Comparison of ENCODE assay signal across 22 mouse cellular contexts in the genomic region with DNA sequence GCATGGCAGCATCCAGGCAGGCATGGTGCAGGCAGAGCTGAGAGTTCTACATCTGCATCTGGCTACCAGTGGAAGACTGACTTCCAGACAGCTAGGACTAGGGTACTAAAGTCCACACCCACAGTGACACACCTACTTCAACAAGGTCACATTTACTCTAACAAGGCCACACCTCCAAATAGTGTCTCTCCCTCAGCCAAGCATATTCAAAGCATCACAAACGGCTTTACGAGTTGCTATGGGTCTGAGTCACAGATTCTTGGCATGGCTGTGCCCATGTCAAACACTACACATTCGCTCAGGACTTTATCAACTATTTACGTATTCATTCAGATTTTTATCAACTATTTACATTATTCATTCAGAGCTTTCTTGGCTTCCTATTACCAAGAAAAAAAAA. TPM values are rescaled to one million over a fixed set of nuclear protein-coding genes. Genes with fewer than 3 reads are reported as not detected.
DNase-seq lines count a peak whose midpoint lies in the region; ATAC-seq and TF ChIP-seq lines count a peak whose summit lies in the region.
"Had no signal": no experiment of that assay in that cellular context is flagged by ENCODE, and none has a peak within 500 bp of the region (broad histone marks: within the 10 kb centered on the region; RNA-seq: fewer than 3 reads in every experiment).

No protein-coding gene starts in this region.

- 0 out of 2 replicates have a peak, but pooled peaks have one; percentile 53 for ATAC-seq in intestine, embryonic 15.5 days
- no peak for ATAC-seq in intestine, embryonic 16.5 days
- ATAC-seq in lung, embryonic 16.5 days (ENCODE audit: low read depth) = peak; percentile 95
- ATAC-seq in stomach, postnatal 0 days (ENCODE audit: low FRiP score, low TSS enrichment) = peak; percentile 89
- ATAC-seq: inflammation-experienced regulatory T-cells, adult 6 months had no signal

- no peaks in the 10 kb centered on the region for H3K4me1 ChIP-seq in intestine, embryonic 15.5 days (replicated peaks)
- no peaks in the 10 kb centered on the region for H3K4me1 ChIP-seq in intestine, embryonic 16.5 days (ENCODE audit: control insufficient read depth, insufficient read depth, low read length)
- no peaks in the 10 kb centered on the region for H3K4me1 ChIP-seq in lung, embryonic 16.5 days (replicated peaks; ENCODE audit: control insufficient read depth, insufficient read depth, low read length)
- H3K4me1 ChIP-seq in stomach, postnatal 0 days (replicated peaks; ENCODE audit: control insufficient read depth, insufficient read depth) = no peaks in the 10 kb centered on the region
- H3K4me1 ChIP-seq: forebrain, embryonic 12.5 days; heart, embryonic 10.5 days; hindbrain, embryonic 13.5 days; kidney, embryonic 15.5 days; midbrain, embryonic 10.5 days had no signal

- 56% methylated on average over 4 of the region's 4 CpGs for WGBS in intestine, embryonic 15.5 days
- WGBS in intestine, embryonic 16.5 days = 56% methylated on average over 4 of the region's 4 CpGs
- WGBS in lung, embryonic 16.5 days = 24% methylated on average over 4 of the region's 4 CpGs
- WGBS in stomach, postnatal 0 days = 29% methylated on average over 4 of the region's 4 CpGs

- H3K4me3 ChIP-seq in intestine, embryonic 15.5 days (replicated peaks) = no peak overlapping the region
- H3K4me3 ChIP-seq in intestine, embryonic 16.5 days (ENCODE audit: low read length) = no peak overlapping the region
- no peak overlapping the region for H3K4me3 ChIP-seq in lung, embryonic 16.5 days (ENCODE audit: low read length)
- H3K4me3 ChIP-seq in stomach, postnatal 0 days (ENCODE audit: low read depth, low read length) = no peak overlapping the region
- H3K4me3 ChIP-seq: forebrain, embryonic 12.5 days; heart, embryonic 10.5 days; hindbrain, embryonic 13.5 days; kidney, embryonic 15.5 days; midbrain, embryonic 10.5 days had no signal

- no peaks in the 10 kb centered on the region for H3K9me3 ChIP-seq in intestine, embryonic 15.5 days
- no peaks in the 10 kb centered on the region for H3K9me3 ChIP-seq in intestine, embryonic 16.5 days (ENCODE audit: control insufficient read depth, low read length)
- no peaks in the 10 kb centered on the region for H3K9me3 ChIP-seq in lung, embryonic 16.5 days (ENCODE audit: control insufficient read depth, low read length)
- H3K9me3 ChIP-seq in stomach, postnatal 0 days (ENCODE audit: control insufficient read depth, low read length) = no peaks in the 10 kb centered on the region
- H3K9me3 ChIP-seq: forebrain, embryonic 12.5 days; heart, embryonic 10.5 days; hindbrain, embryonic 13.5 days; kidney, embryonic 15.5 days; midbrain, embryonic 10.5 days had no signal

- H3K9ac ChIP-seq in intestine, embryonic 15.5 days = no peak overlapping the region
- H3K9ac ChIP-seq in intestine, embryonic 16.5 days (ENCODE audit: low read depth, low read length) = no peak overlapping the region
- no peak overlapping the region for H3K9ac ChIP-seq in lung, embryonic 16.5 days (ENCODE audit: low read length)
- H3K9ac ChIP-seq in stomach, postnatal 0 days (ENCODE audit: low read length) = no peak overlapping the region
- H3K9ac ChIP-seq: forebrain, embryonic 12.5 days; hindbrain, embryonic 13.5 days; kidney, embryonic 15.5 days had no signal

- TF ChIP-seq EP300 in stomach, postnatal 0 days (optimal IDR thresholded peaks at IDR 0.05) = no peak

- intact Hi-C loops in heart, postnatal 10 days (cut with DNase I) = no loop called here
- intact Hi-C loops in heart, postnatal 25 days (cut with DNase I) = no loop called here

- no peak overlapping the region for H3K27ac ChIP-seq in intestine, embryonic 15.5 days
- no peak overlapping the region for H3K27ac ChIP-seq in intestine, embryonic 16.5 days (ENCODE audit: low read length)
- no peak overlapping the region for H3K27ac ChIP-seq in lung, embryonic 16.5 days (ENCODE audit: low read length)
- no peak overlapping the region for H3K27ac ChIP-seq in stomach, postnatal 0 days (replicated peaks)
- H3K27ac ChIP-seq: forebrain, embryonic 12.5 days; heart, embryonic 10.5 days; hindbrain, embryonic 13.5 days; kidney, embryonic 15.5 days; macrophage; midbrain, embryonic 10.5 days had no signal

- peak; percentile 7 for DNase-seq in R1 (ENCODE audit: low read depth, low spot score)
- peak; percentile 22 for DNase-seq in stomach, postnatal 0 days (ENCODE audit: low spot score)
- DNase-seq in heart, postnatal 10 days = no peak
- DNase-seq in heart, postnatal 25 days (ENCODE audit: low spot score) = no peak
- no peak for DNase-seq in adrenal gland, adult (ENCODE audit: inconsistent age in 2 of 2, low spot score in 1 of 2)
- DNase-seq: adrenal gland, adult 8-10 months; cerebellum, adult 9-10 months; gastrocnemius, postnatal 36 days; heart, postnatal 14 days; thymus, postnatal 14 days had no signal

- H3K27me3 ChIP-seq in intestine, embryonic 15.5 days (replicated peaks) = no peaks in the 10 kb centered on the region
- H3K27me3 ChIP-seq in intestine, embryonic 16.5 days (replicated peaks; ENCODE audit: control insufficient read depth, insufficient read depth, low read length) = no peaks in the 10 kb centered on the region
- no peaks in the 10 kb centered on the region for H3K27me3 ChIP-seq in lung, embryonic 16.5 days (ENCODE audit: control insufficient read depth, insufficient read depth, low read depth, low read length)
- H3K27me3 ChIP-seq in stomach, postnatal 0 days (ENCODE audit: control insufficient read depth, insufficient read depth, low read length) = no peaks in the 10 kb centered on the region
- H3K27me3 ChIP-seq: forebrain, embryonic 12.5 days; hindbrain, embryonic 13.5 days; kidney, embryonic 15.5 days had no signal

- no peak overlapping the region for H3K4me2 ChIP-seq in intestine, embryonic 15.5 days (replicated peaks)
- no peak overlapping the region for H3K4me2 ChIP-seq in intestine, embryonic 16.5 days (ENCODE audit: low read depth, low read length)
- no peak overlapping the region for H3K4me2 ChIP-seq in lung, embryonic 16.5 days (ENCODE audit: low read depth, low read length)
- H3K4me2 ChIP-seq in stomach, postnatal 0 days (replicated peaks; ENCODE audit: low read depth) = no peak overlapping the region
- H3K4me2 ChIP-seq: forebrain, embryonic 12.5 days; hindbrain, embryonic 13.5 days; kidney, embryonic 15.5 days; liver, embryonic 11.5 days had no signal

- no peaks in the 10 kb centered on the region for H3K36me3 ChIP-seq in intestine, embryonic 15.5 days
- no peaks in the 10 kb centered on the region for H3K36me3 ChIP-seq in intestine, embryonic 16.5 days (ENCODE audit: control insufficient read depth, insufficient read depth, low read length)
- no peaks in the 10 kb centered on the region for H3K36me3 ChIP-seq in lung, embryonic 16.5 days (ENCODE audit: control insufficient read depth, insufficient read depth, low read length)
- H3K36me3 ChIP-seq in stomach, postnatal 0 days (ENCODE audit: control insufficient read depth, insufficient read depth, low read length) = no peaks in the 10 kb centered on the region
- H3K36me3 ChIP-seq: forebrain, embryonic 12.5 days; heart, embryonic 10.5 days; hindbrain, embryonic 13.5 days; kidney, embryonic 15.5 days; midbrain, embryonic 10.5 days had no signal

- TF ChIP-seq CTCF in stomach, postnatal 0 days (IDR thresholded peaks at IDR 0.05; ENCODE audit: low read depth) = no peak

RNA-seq across cellular contexts. Expression of a gene that starts 38.5 kb away (rescaled TPM):
- polyA plus RNA-seq in intestine, embryonic 15.5 days (2015; fragmentation: Nextera tagmentation; extraction: Ambion mirVana) = 39.0 and 39.2 TPM in 2 replicates
- 51.3 and 60.2 TPM in 2 replicates for polyA plus RNA-seq in intestine, embryonic 16.5 days (2015; fragmentation: Nextera tagmentation; extraction: Ambion mirVana)
- 19.7 and 21.5 TPM in 2 replicates for polyA plus RNA-seq in lung, embryonic 16.5 days (2015; fragmentation: Nextera tagmentation; extraction: Ambion mirVana)
- polyA plus RNA-seq in stomach, postnatal 0 days (2015; fragmentation: Nextera tagmentation; extraction: Ambion mirVana) = 13.2 and 13.4 TPM in 2 replicates
- total RNA-seq in heart, postnatal 10 days (2021) = 10 to 100 TPM in 1 of 2 experiments, 1 to 10 TPM in 1; 8.7 to 10.2 TPM
- total RNA-seq in heart, postnatal 25 days (2021) = 10 to 100 TPM in 1 of 2 experiments, 1 to 10 TPM in 1; 7.1 to 10.6 TPM
- total RNA-seq: neutrophil, adult 5-6 weeks had no signal

Comparison
In these comparisons a context has a peak if more than half of its experiments do, and no peak if none do; other contexts are left out.
1. DNase-seq: peak in R1 (single experiment) and stomach, postnatal 0 days (single experiment); none in heart, postnatal 10 days (0 of 2), heart, postnatal 25 days (single experiment) and adrenal gland, adult (0 of 2).